Mouse (Mus musculus) CD4-positive, CD25-positive, alpha-beta regulatory T cell, adult 2 months (primary cell): ENCODE data around the gene Gpr35.

Experiments
- DNase-seq: peaks from one replicate; pipeline ENCODE4 v3.0.0-alpha.2; 2012; ENCODE audit warnings: low read depth, low spot score

Gpr35 gene

DNA sequence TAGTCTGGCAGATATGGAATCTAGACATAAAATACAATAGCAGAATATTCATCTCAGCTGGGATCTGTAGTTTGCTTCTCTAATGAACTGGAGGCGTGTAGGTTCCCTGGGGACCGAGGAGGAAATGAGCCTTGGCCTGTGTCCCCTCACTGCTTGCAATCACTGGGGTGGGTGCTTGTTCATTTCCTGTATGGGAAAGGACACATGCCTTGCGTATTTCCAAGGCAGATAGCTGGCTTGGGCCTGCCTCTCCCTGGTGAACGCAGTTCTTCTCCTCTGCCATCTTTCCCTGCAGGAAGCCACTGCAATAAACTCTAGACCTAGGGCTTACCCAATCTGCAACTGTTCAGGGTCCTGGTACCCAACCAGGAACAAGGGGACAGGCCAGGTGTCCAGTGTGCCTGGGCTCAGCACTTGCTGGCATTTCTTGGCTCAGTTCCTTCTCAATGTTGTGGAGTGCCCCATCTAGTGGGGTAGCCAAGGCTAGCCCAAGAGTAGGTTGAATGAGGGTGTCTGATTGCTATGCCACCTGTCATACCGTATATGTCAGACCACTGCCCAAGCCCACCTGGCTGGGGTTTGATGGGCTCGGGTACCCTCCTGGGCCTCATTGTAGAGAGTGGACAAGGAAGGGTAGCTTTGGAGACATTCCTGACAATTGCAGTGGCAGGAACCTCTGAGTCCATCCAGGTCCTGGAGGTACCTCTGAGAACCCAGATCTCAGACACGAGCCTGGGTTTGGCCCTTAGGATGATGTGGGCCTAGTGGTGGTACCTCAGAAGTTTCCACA is 30.6 kb downstream of the Gpr35 start:
- no peak for DNase-seq

DNA sequence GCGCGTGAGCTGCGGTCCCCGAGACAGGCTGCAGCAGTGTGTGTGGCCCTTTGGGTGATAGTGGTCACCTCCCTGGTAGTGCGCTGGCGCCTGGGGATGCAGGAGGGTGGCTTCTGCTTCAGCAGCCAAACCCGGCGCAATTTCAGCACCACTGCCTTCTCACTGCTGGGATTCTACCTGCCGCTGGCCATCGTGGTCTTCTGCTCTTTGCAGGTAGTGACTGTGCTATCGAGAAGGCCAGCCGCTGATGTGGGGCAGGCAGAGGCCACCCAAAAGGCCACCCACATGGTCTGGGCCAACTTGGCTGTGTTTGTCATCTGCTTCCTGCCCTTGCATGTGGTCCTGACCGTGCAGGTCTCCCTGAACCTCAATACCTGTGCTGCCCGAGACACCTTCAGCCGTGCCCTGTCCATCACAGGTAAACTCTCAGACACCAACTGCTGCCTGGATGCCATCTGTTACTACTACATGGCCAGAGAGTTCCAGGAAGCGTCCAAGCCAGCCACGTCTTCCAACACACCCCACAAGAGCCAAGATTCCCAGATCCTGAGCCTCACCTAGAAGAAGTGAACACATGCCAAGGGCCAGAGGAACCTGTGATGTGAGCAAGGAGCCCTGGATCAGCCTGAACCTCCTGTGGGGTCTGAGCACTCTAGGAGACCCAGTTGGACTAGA is 32.4 kb downstream of the Gpr35 start:
- DNase-seq, result no peak

DNA sequence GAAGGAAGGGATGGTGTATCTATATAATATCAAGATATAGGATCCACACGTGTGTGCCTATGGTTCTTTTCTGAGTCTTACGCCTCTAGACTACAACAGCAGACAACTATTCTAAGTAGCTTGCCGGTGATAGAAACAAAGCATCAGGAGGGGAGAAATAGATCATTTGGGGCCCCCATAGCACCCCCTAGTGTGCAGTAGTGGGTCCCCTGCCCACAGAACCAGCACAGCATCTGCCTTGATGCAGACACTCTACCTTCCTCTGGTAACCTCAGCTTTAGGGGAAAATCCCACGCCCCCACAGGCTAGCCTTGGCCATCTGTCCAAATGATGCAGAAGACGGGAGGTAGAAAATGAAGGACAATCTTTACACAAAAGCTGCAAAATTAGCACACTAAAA is 34.3 kb downstream of the Gpr35 start:
- DNase-seq, result no peak

DNA sequence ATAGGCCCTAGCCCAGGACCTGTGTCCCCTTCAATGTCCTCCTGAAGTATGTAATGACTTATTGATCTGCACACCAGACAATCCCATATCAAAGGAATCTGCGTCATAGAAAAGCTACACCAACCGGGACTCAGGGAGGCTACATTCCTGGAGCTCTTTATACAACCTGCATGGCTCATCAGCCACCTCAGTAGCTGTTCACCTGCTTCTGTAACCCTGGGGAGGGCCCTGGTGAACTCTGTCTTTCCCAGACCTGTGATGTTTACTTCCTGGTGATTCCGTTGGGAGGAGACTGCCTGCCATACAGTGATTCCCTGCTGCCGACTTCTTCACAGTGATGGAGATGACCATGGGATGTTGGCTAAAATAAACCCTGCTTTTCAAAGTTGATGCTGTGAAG is 38.2 kb downstream of the Gpr35 start:
- DNase-seq, result no peak

DNA sequence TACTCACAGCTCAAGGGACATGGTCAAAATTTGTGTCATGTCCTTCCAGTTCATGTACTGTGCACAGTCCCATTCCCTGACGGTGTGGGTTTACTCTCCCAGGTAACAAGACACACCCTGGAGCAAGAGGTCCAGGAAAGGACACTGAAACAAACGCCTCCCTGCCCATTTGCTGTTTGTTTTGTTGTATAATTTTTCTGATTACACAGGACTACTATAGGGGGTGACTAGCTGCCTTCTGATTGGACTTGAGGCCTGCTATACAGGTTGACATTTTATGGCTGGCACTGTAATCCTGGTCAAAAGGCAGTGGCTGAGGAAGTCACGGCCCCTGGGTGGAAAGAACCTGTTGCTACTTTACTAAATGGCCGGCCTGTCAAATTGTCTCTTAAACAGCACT is 39.2 kb downstream of the Gpr35 start:
- DNase-seq, result no peak

DNA sequence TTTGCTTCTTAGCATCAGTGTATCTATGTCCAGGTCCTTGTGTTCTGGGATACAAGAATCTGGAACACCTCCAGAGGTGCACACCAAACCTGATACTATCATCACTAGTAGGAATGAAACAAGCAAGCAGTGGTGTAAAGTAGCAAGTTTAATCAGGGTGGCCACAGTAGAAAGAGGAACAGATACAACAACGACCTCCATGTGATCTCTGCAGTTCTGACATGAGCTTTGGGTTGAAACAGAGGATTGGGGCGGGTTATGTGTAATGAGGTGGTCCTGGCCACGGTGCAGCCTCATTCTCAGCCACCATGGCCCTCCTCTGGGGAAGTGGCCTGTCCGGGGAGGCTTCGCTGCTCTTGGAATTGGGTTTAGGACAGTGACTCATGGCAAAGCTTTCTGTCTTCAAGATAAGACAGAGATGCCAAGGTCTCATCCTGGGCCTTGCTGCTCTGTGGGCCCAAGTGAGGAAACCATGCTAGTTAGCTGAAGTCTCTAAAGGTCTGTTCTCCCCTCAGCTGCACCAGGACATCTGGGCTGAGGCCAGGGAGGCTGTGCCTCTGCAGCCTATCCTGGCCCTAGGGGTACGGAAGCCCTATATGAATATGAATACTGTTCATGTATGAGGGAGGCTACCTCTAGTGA is 41.7 kb downstream of the Gpr35 start:
- no peak for DNase-seq

DNA sequence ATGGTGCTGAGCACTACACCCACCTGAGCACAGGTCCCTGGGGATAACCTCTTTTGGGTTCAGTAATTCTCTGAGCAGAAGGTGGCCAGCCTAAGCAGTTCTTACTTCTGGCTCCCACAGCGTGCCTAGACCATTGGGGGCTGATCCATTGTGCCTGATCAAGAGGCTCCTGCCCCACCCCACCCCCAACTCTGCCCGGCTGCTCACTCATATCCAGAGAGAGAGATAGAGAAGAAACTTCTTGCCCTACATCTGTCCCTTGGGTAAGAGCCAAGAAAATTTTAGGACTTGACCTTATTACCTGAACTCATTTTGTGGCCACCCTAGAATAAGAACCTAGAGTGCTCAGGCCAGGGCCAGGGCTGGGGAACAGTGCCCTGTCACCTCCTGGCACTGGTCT is 42.2 kb downstream of the Gpr35 start:
- DNase-seq, result no peak

DNA sequence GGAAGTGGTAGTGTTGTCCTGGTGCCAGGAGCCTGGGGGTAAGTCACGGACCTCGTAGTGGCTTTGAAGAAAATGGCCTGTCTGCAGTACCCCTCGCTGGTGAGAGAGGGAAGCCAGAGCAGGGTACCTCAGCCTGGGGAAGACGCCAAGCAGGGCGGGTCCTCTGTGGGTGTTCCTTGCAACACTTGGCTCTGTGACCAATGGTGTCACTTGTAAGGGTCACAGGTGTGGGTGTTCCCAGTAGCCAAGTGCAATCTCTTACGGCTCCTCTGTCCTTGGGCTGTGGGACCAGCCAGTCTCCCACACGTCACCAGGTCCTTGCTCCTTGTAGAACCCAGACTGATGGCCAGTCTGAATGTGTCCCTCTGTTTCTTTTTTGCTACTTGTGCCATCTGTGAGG is 55.4 kb downstream of the Gpr35 start, which contains the start of gene Aqp12:
Gene Aqp12 (plus strand): TSS at position 274 of the 400 bp plus-strand sequence.
- DNase-seq, result no peak

DNA sequence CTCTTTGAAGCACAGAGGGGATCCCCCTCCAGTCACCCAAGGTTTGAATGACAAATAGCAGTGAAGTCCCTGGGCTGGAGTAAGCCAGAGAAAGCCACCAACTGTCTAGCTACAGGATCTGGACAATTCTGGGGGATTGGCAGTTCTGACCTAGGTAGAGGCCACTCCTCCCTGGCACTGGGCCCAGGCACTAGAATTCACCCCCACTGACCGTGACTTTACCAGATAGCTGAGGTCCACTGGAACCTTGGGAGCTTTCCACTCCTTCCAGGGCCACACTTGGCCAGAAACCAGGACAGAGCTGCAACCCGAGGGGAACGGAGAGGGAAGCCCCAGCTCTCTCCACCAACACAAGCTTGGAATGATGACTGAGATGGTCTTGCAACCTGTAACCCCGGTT is 58.5 kb downstream of the Gpr35 start:
- no peak for DNase-seq

DNA sequence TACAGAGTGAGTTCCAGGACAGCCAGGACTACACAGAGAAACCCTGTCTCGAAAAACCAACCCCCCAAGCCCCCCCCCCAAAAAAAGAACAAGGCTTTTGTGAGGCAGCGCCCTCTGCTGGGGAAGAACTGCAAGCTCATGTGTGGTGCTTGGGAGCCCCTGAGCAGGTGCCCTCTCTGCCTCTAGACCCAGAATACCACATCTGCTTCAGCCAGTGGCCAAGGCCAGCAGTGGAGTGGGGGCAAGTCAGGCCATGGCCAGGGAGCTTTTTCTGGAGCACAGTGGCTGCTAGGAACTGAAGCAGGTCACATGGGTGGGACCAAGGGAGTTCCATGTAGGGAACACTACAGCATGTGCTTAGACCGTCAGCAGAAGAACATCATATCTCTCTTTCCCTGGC is 60.1 kb downstream of the Gpr35 start:
- DNase-seq, result peak; percentile 34

DNA sequence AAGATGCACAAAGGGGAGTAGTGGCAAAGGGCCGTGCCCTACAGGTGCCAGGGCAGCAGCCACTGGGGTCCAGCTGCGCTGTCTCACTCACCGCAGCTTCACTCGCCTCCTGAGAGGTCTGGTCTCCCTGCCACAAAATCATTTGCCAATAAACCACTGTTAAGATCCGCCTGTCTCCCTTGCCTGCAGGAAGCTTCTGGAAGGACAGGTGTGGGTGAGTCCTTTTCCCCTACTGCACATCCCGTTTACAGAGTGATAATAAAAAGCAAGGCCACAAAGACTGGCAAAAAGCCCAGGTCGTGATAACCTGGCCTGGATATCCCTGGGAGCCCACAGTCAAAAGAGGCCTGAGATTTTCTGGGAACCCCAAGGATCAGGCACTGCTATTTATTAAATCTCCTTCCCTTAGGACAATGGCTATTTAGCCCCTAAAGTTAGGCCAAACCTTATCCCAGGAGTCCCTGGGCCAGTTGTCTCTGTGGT is 61.5 kb downstream of the Gpr35 start:
- DNase-seq, result no peak

DNA sequence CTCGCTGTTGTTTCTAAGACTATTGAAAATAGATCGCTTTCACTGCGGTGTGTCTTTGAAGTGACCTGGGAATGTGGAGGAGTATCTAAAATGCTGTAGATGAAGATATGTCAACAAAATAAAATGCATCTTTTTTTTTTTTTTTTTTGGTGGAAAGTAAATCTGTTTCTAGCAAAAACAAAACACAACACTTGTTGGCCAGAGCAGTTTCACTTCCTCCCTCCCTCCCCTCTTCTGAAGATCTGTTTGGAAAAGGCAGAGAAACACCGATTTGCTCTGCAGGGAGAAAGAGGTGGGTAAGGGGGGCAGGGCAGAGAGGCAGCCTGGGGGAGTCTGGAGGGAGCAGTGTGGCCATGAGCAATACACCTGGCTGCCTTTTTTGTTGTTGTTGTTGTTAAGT is 62.7 kb downstream of the Gpr35 start:
- no peak for DNase-seq

DNA sequence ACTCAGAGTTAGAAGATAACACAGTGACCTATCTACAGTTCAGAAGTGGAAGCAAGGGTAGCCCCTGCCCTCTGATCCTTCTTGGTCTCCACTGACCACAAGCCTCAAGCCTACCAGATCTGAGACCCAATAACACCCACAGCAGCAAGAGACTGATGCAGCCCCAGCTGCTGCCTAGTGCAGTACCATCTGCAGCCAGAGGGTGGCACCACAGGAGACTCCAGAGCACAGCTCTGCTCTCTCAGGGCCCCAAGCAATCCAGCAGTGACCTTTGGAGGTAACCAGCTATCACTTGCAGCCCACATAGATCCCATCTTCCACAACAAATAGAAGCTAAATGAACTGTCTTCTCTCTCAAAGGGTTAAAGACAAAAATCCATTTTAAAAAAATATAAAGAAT is 63.8 kb downstream of the Gpr35 start:
- DNase-seq, result peak; percentile 63

DNA sequence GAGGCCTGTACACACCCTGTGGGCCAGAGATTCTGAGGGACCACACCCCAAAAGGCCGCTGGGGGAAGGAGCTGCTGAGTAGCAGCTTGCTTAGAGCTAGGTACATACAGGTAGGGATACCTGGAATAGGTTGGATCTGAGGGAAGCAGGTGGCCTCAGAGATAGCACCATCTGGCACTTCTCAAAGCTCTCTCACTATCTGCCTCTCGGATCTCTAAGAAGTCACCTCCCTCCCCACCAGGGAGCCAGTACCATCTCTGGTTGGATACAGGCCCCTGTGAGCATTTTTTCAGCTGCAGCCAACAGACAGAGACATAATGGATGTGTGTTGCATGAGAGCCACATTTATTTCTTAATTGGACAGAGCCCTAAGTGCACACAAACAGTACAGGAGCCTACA is 64.5 kb downstream of the Gpr35 start:
- no peak for DNase-seq

DNA sequence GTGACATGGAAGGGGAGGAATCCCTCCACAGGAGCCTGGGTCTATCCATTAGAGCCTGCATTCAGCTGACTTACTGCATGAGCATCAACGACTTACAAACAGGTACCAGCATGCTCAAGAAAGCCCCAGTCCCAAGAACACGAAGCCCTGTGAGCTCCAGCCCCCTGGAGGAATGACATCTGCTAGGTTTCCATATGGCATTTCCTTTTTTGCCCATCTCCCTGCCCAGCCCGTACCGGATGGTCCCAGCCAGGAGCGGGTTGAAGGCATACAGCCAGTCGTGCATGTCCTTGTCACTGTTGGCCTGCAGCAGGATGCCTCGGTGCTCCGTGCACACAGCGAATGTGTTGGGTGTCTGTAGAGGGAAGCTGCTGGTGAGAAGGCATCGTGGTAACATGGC is 68.1 kb downstream of the Gpr35 start:
- DNase-seq, result no peak

DNA sequence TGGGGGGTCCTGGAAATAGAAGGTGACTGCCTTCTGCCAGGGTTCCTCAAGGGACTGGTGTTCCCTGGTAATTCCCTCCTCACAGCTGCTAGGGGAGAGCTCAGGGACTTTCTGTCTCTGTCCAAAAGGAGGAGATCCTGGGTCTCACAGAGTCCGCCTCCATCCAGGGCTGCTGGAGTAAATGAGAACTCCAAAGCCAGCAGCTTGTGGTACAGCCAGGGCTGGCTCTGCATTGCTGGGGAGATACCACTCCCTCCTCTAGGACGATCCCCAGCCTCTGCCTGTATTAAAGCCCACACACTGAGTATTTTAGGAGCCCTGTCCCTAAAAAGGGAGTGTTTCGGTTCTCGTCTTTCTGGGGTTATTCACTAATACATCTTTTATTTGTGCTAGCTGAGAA is 69.9 kb downstream of the Gpr35 start:
- DNase-seq, result no peak

DNA sequence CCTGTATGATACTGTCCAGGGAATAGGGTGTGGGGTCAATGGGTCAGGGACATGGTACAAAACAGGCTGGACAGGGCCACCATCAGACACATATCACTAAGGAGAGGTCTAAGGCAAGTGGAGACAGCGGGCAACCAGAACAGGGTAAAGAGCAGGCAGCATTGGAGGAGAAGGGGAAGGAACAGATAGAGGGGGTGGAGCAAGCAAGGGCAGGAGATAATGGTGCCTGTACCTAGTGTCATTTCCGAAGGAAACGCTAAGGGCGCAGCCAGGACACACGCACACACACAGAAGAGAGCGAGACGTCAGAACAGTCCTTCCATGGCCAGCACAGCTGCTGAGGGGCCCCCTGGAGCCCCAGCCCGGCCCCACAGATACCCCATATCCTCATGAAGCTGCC is 75.9 kb downstream of the Gpr35 start:
- no peak for DNase-seq

DNA sequence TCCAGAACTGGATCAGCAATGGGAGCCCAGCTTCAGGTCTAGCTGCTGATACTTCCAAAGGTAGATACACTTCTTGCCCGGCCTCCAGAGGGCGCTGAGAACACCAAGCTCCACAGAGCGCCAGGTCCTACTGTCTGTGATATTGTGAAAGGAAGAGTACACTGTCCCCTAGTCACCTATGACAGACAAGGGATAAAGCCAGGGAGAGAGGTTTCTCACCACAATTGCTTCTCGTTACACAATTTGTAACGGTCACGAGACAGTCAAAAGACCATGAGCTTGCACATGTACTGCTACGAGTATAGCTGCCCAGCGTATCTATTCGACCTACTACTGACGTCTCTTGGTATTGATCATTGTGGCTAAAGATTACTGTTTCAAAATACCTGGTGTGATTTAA is 78.7 kb downstream of the Gpr35 start:
- DNase-seq, result no peak

DNA sequence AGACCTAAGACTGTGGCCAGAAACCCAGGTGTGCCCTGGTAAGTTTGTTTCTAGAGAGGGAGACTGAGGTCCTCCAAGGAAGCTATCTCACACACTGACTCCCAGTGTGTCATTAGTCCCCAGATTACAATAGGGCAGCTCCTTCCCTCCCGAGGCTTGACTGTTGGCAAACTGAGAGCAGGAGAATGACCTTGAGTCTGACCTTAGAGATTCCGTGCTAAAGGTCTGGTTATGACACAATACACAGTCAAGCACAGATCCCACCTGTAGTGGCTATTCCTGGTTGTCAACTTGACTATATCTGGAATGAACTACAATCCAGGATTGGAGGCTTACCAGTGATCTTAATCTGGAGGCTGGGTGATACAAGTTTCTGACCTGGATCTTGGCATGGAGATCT is 79.4 kb downstream of the Gpr35 start:
- DNase-seq, result no peak

DNA sequence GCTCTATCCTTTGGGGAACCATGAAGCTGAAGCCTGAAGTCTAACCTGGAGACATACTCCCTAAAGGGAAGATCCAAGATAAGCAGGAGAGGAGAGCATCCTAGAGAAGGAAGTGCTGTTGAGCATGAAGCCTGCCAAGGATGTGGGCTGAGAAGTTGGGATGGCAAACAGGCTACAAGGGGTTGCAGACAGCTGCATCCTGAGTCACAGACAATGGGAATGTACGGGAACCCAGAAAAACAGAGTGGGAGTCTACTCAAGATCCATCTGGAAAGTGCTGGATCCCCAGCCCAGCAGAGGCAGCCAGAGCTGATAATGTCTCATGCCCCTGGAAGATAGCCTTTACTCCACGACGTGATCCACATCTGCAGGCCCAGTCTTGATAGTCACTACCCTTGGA is 80.5 kb downstream of the Gpr35 start:
- DNase-seq, result no peak

DNA sequence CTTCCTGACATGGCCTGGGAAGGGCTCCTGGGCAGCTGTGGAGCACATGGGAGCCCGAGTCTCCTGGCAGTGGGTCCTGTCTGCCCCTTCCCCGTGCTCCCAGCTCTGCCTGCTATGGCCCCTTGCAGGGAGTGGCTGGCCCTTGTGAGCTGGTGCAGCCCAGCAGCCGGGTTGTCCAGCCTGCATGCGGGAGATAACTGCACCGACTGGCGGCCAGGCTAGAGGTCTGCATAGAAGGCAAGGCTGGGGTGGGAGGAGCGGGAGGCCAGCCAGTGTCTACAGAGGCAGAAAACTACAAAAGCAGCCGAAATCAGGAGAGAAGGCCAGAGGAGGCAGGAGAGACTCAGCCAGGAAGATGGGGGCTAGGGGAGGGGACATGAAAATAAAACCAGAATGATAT is 83.3 kb downstream of the Gpr35 start:
- DNase-seq, result no peak

DNA sequence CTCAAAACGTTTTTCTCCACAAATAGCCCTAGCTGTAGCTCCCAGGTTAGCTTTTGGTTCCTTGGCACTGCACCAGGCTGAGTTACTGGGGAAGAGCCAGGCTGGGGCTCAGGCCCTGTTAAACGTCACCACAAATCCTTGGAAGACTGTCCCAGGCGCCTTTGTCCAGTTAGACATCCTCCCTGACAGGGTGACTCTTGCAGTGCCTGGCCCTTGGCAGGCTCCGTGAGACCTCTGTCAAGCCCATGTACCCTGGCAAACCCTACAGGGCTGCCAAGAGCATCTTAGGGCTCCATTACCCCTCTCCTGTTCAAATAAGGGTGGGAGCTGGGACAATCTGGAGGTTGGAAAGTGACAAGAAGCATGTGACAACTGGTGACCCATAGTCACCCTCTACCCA is 85.3 kb downstream of the Gpr35 start:
- DNase-seq, result no peak
